In the genomic region with DNA sequence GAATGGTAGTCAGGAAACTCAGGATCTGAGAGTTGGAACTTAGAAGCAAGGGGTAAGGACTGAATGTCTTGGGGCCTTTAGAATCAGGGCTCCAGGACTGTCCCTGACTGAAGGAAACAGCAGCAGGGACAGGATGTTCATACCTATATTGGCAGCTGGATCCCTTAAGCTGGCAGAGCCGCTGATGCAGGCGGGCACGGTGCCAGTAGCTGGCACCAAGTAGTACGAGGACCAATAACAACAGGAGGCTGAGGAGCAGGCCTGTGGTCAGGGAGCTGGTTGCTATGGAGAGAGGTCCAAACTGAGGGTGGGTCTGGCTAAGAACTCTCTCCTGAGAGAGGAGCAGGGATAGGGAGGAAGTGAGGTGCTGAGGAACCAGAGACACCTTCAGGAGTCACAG, we compare ENCODE assay signal across 26 mouse cellular contexts. TPM values are rescaled to one million over a fixed set of nuclear protein-coding genes. Genes with fewer than 3 reads are reported as not detected.
"Had no signal": no experiment of that assay in that cellular context is flagged by ENCODE, and none has a peak within 500 bp of the region (broad histone marks: within the 10 kb centered on the region; RNA-seq: fewer than 3 reads in every experiment).

No protein-coding gene starts in this region.

- H3K36me3 ChIP-seq: heart, embryonic 15.5 days; liver, embryonic 13.5 days; liver, embryonic 15.5 days had no signal

- H3K27me3 ChIP-seq: heart, embryonic 15.5 days; hindbrain, embryonic 12.5 days; hindbrain, embryonic 15.5 days; kidney, embryonic 15.5 days had no signal

- H3K4me3 ChIP-seq: heart, adult 2 months; heart, embryonic 13.5 days; heart, embryonic 15.5 days; hindbrain, embryonic 12.5 days; hindbrain, embryonic 15.5 days; kidney, embryonic 15.5 days; liver, embryonic 13.5 days; liver, embryonic 15.5 days had no signal

- H3K4me2 ChIP-seq: heart, embryonic 11.5 days; heart, embryonic 13.5 days; heart, embryonic 15.5 days; hindbrain, embryonic 12.5 days; hindbrain, embryonic 15.5 days; kidney, embryonic 15.5 days; liver, embryonic 11.5 days; liver, embryonic 13.5 days; liver, embryonic 15.5 days had no signal

- ATAC-seq: hindbrain, postnatal 0 days; intestine, embryonic 16.5 days; liver, postnatal 0 days had no signal

- H3K27ac ChIP-seq: heart, adult 2 months; heart, embryonic 13.5 days; heart, embryonic 15.5 days; hindbrain, embryonic 12.5 days; hindbrain, embryonic 15.5 days; hindbrain, postnatal 0 days; kidney, embryonic 15.5 days; kidney, postnatal 0 days; liver, embryonic 13.5 days; liver, embryonic 15.5 days had no signal

- H3K9ac ChIP-seq: heart, embryonic 13.5 days; heart, embryonic 15.5 days; hindbrain, embryonic 12.5 days; hindbrain, embryonic 15.5 days; kidney, embryonic 15.5 days; liver, embryonic 13.5 days; liver, embryonic 15.5 days; liver, postnatal 0 days had no signal

- H3K9me3 ChIP-seq: heart, embryonic 13.5 days; heart, embryonic 15.5 days; hindbrain, embryonic 12.5 days; hindbrain, embryonic 15.5 days; kidney, embryonic 15.5 days; liver, embryonic 13.5 days; liver, embryonic 15.5 days had no signal

- DNase-seq: gastrocnemius, postnatal 14 days; gastrocnemius, postnatal 36 days; heart, adult 11 months; heart, adult 2 months; heart, postnatal 14 days; heart, postnatal 36 days; kidney, adult 11 months; kidney, adult 2 months; kidney, adult 9 months; kidney, postnatal 14 days; layer of hippocampus, postnatal 36 days; left cerebral cortex, postnatal 4 days; liver; liver, embryonic 13.5 days had no signal

RNA-seq across cellular contexts. Expression of a gene that starts 19.0 kb away (rescaled TPM):
- polyA plus RNA-seq: heart, adult 2 months; liver, postnatal 0 days had no signal

RNA-seq across cellular contexts. Expression of a gene that starts 20.0 kb away (rescaled TPM):
- polyA plus RNA-seq: heart, embryonic 13.5 days; heart, embryonic 15.5 days had no signal

RNA-seq across cellular contexts. Expression of a gene that starts 23.3 kb away (rescaled TPM):
- polyA plus RNA-seq: liver, embryonic 11.5 days; liver, embryonic 13.5 days; liver, embryonic 15.5 days had no signal
